Mouse (Mus musculus) CH12.LX (cell line): ENCODE measurements around the gene Fosl1.

Source experiments
- CTCF ChIP-seq, 2 experiments: IDR thresholded peaks in 1 of 2; conservative IDR thresholded peaks in 1 of 2; 2 replicates each; pipeline ENCODE4 v1.5.1; 2011 to 2012; ENCODE audit warnings: low read depth in 2 of 2, low read length in 2 of 2, improper control_type of control experiment in 1 of 2, inconsistent platforms in 1 of 2, mild to moderate bottlenecking in 1 of 2, moderate library complexity in 1 of 2
- EP300 ChIP-seq: IDR thresholded peaks from 2 replicates; pipeline ENCODE4 v1.6.1; 2011; ENCODE audit warnings: low read length, improper control_type of control experiment
- HCFC1 ChIP-seq: IDR thresholded peaks from 2 replicates; pipeline ENCODE4 v1.6.1; 2012; ENCODE audit warnings: low read depth, mild to moderate bottlenecking, inconsistent platforms, low read length, improper control_type of control experiment
- JUND ChIP-seq: conservative IDR thresholded peaks from 2 replicates; pipeline ENCODE4 v1.6.1; 2011; ENCODE audit warnings: low read depth, low read length, improper control_type of control experiment
- MAX ChIP-seq: IDR thresholded peaks from 2 replicates; pipeline ENCODE4 v1.6.1; 2011; ENCODE audit warnings: low read length, improper control_type of control experiment
- MYC ChIP-seq: IDR thresholded peaks from 2 replicates; pipeline ENCODE4 v1.6.1; 2011; ENCODE audit warnings: low read depth, mild to moderate bottlenecking, improper control_type of control experiment, low read length
- POLR2A ChIP-seq: IDR thresholded peaks from 2 replicates; pipeline ENCODE4 v1.6.1; 2011; ENCODE audit warnings: low read depth, mild to moderate bottlenecking, improper control_type of control experiment, low read length
- RAD21 ChIP-seq: IDR thresholded peaks from 2 replicates; pipeline ENCODE4 v1.6.1; 2011; ENCODE audit warnings: low read depth, mild to moderate bottlenecking, low read length, improper control_type of control experiment, moderate library complexity
- RCOR1 ChIP-seq: conservative IDR thresholded peaks from 2 replicates; pipeline ENCODE4 v1.6.1; 2012; ENCODE audit warnings: low read depth, mild to moderate bottlenecking, inconsistent platforms, low read length, improper control_type of control experiment
- SIN3A ChIP-seq: IDR thresholded peaks from 2 replicates; pipeline ENCODE4 v1.6.1; 2012; ENCODE audit warnings: low read length, improper control_type of control experiment, inconsistent platforms
- TCF12 ChIP-seq: IDR thresholded peaks from 2 replicates; pipeline ENCODE4 v1.6.1; 2014; ENCODE audit warnings: low read depth, mild to moderate bottlenecking, inconsistent platforms, low read length, improper control_type of control experiment
- USF2 ChIP-seq: conservative IDR thresholded peaks from 2 replicates; pipeline ENCODE4 v1.6.1; 2011; ENCODE audit warnings: low read depth, low read length, improper control_type of control experiment
- ZKSCAN1 ChIP-seq: IDR thresholded peaks from 2 replicates; pipeline ENCODE4 v1.6.1; 2012; ENCODE audit warnings: low read depth, inconsistent platforms, low read length, improper control_type of control experiment, borderline replicate concordance

DNA sequence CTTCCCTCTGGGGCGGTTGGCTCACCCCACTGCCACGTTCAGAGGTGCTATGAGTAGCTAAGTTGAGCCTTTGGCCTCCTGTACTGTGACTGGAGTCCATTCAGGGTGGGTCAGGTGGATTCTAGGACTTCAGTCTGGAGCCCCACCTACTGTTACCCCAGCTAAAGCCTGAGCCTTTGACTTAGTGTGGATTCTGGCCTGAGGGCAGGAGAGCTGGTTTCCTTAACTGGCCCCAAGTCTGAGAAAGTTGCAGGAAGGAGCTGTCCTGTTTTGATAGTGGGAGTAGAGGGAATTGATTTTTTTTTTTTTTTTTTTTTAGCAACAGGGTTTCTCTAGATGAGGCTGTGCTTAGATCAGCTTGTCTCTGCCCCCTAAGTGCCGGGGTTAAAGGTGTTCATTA, 47.0 kb downstream of the Fosl1 start:
- no peak for TF ChIP-seq TCF12
- TF ChIP-seq RCOR1 = no peak
- no peak for TF ChIP-seq MYC
- no peak for TF ChIP-seq CTCF (conservative IDR thresholded peaks at IDR 0.05 in 1 of 2, IDR thresholded peaks at IDR 0.05 in 1 of 2; ENCODE audit: low read depth in 2 of 2, low read length in 2 of 2)
- TF ChIP-seq EP300 = no peak
- TF ChIP-seq ZKSCAN1 = no peak
- 0 out of 2 replicates have a peak, but pooled peaks have one; percentile 10 for TF ChIP-seq POLR2A
- no peak for TF ChIP-seq JUND
- no peak for TF ChIP-seq SIN3A
- no peak for TF ChIP-seq USF2
- TF ChIP-seq MAX = no peak
- no peak for TF ChIP-seq RAD21
- no peak for TF ChIP-seq HCFC1
